Mouse (Mus musculus): ENCODE measurements around the gene Shisa8. TPM values are rescaled to one million over a fixed set of nuclear protein-coding genes. Genes with fewer than 3 reads are reported as not detected.

Shisa8 gene
- polyA plus RNA-seq, 1 experiment, result 0.13 TPM

- Histone ChIP-seq H3ac (ENCODE audit: control insufficient read depth, insufficient read length) (no peak overlapping the region), H3K79me2 (ENCODE audit: control insufficient read depth, insufficient read depth) (no peaks in the 10 kb centered on the region), H3K36me3 (ENCODE audit: control insufficient read depth, insufficient read depth) (no peaks in the 10 kb centered on the region), H3K4me3 (peak overlapping the region; percentile 57), H3K4me2 (ENCODE audit: low read depth) (peak overlapping the region; percentile 82), H3K27me3 (ENCODE audit: control insufficient read depth, insufficient read depth, insufficient read length) (no peaks in the 10 kb centered on the region)
- TF ChIP-seq MAX (IDR thresholded peaks at IDR 0.05; ENCODE audit: low read depth), result no peak
- TF ChIP-seq TCF12 (IDR thresholded peaks at IDR 0.05; ENCODE audit: insufficient read depth, poor library complexity, severe bottlenecking), result no peak
- TF ChIP-seq SRF (IDR thresholded peaks at IDR 0.05; ENCODE audit: control insufficient read depth, insufficient read length, low read depth), result no peak
- TF ChIP-seq MYOG (IDR thresholded peaks at IDR 0.05; ENCODE audit: control insufficient read depth in 1 of 3, insufficient read depth in 1 of 3, insufficient read length in 2 of 3, low read depth in 2 of 3), result no peak
- TF ChIP-seq USF1 (IDR thresholded peaks at IDR 0.05; ENCODE audit: low read depth), result no peak
- no peak for TF ChIP-seq REST (IDR thresholded peaks at IDR 0.05; ENCODE audit: insufficient read depth, insufficient read length)
- TF ChIP-seq TCF3 (IDR thresholded peaks at IDR 0.05; ENCODE audit: insufficient read length, low read depth), result no peak
- no peak for TF ChIP-seq CEBPB (IDR thresholded peaks at IDR 0.05; ENCODE audit: insufficient read depth, poor library complexity, severe bottlenecking)
- TF ChIP-seq POLR2A (IDR thresholded peaks at IDR 0.05; ENCODE audit: insufficient read length, low read depth), result no peak
- TF ChIP-seq MYOD1 (IDR thresholded peaks at IDR 0.05; ENCODE audit: control insufficient read depth in 1 of 3, insufficient read length in 2 of 3, low read depth in 2 of 3), result no peak
- no peak for TF ChIP-seq E2F4 (IDR thresholded peaks at IDR 0.05; ENCODE audit: insufficient read depth)
- no peak for TF ChIP-seq POLR2AphosphoS2 (IDR thresholded peaks at IDR 0.05; ENCODE audit: insufficient read length, low read depth)
Observed at GRCm38 (mm10) chr15:82243311-82243710, 30.7 kb upstream of the Shisa8 start.

GRCm38 (mm10) chr15:82236565-82236964 lies 23.9 kb upstream of the Shisa8 start:
- no peaks in the 10 kb centered on the region for H3K36me3 ChIP-seq (ENCODE audit: control insufficient read depth, insufficient read depth)
- no peaks in the 10 kb centered on the region for H3K79me2 ChIP-seq (ENCODE audit: control insufficient read depth, insufficient read depth)
- H3K4me3 ChIP-seq, result no peak overlapping the region
- TF ChIP-seq USF1 (IDR thresholded peaks at IDR 0.05; ENCODE audit: low read depth) (no peak), REST (IDR thresholded peaks at IDR 0.05; ENCODE audit: insufficient read depth, insufficient read length) (no peak), MYOD1 (IDR thresholded peaks at IDR 0.05; ENCODE audit: control insufficient read depth in 1 of 3, insufficient read length in 2 of 3, low read depth in 2 of 3) (peak; percentile 65 to 86 (median 81)), POLR2AphosphoS2 (IDR thresholded peaks at IDR 0.05; ENCODE audit: insufficient read length, low read depth) (peak; percentile 43), MYOG (IDR thresholded peaks at IDR 0.05; ENCODE audit: control insufficient read depth in 1 of 3, insufficient read depth in 1 of 3, insufficient read length in 2 of 3, low read depth in 2 of 3) (peak; percentile 64 to 84 (median 65)), TCF12 (IDR thresholded peaks at IDR 0.05; ENCODE audit: insufficient read depth, poor library complexity, severe bottlenecking) (peak; percentile 8)
- H3K4me2 ChIP-seq (ENCODE audit: low read depth), result no peak overlapping the region
- no peaks in the 10 kb centered on the region for H3K27me3 ChIP-seq (ENCODE audit: control insufficient read depth, insufficient read depth, insufficient read length)
- H3ac ChIP-seq (ENCODE audit: control insufficient read depth, insufficient read length), result no peak overlapping the region

- Histone ChIP-seq H3K4me2 (ENCODE audit: low read depth) (peak overlapping the region; percentile 29), H3K4me3 (no peak overlapping the region), H3ac (ENCODE audit: control insufficient read depth, insufficient read length) (no peak overlapping the region), H3K36me3 (ENCODE audit: control insufficient read depth, insufficient read depth) (no peaks in the 10 kb centered on the region), H3K27me3 (ENCODE audit: control insufficient read depth, insufficient read depth, insufficient read length) (no peaks in the 10 kb centered on the region), H3K79me2 (ENCODE audit: control insufficient read depth, insufficient read depth) (no peaks in the 10 kb centered on the region)
- no peak for TF ChIP-seq POLR2AphosphoS2 (IDR thresholded peaks at IDR 0.05; ENCODE audit: insufficient read length, low read depth)
- TF ChIP-seq POLR2A (IDR thresholded peaks at IDR 0.05; ENCODE audit: insufficient read length, low read depth), result no peak
- no peak for TF ChIP-seq REST (IDR thresholded peaks at IDR 0.05; ENCODE audit: insufficient read depth, insufficient read length)
- TF ChIP-seq SRF (IDR thresholded peaks at IDR 0.05; ENCODE audit: control insufficient read depth, insufficient read length, low read depth), result no peak
- peak in 2 of 3 experiments; percentile 51 to 66 for TF ChIP-seq MYOD1 (IDR thresholded peaks at IDR 0.05; ENCODE audit: control insufficient read depth in 1 of 3, insufficient read length in 2 of 3, low read depth in 2 of 3)
- no peak for TF ChIP-seq TCF3 (IDR thresholded peaks at IDR 0.05; ENCODE audit: insufficient read length, low read depth)
- no peak for TF ChIP-seq USF1 (IDR thresholded peaks at IDR 0.05; ENCODE audit: low read depth)
- TF ChIP-seq CEBPB (IDR thresholded peaks at IDR 0.05; ENCODE audit: insufficient read depth, poor library complexity, severe bottlenecking), result no peak
- TF ChIP-seq MYOG (IDR thresholded peaks at IDR 0.05; ENCODE audit: control insufficient read depth in 1 of 3, insufficient read depth in 1 of 3, insufficient read length in 2 of 3, low read depth in 2 of 3), result peak in 1 of 3 experiments; percentile 30
- TF ChIP-seq TCF12 (IDR thresholded peaks at IDR 0.05; ENCODE audit: insufficient read depth, poor library complexity, severe bottlenecking), result no peak
- no peak for TF ChIP-seq E2F4 (IDR thresholded peaks at IDR 0.05; ENCODE audit: insufficient read depth)
Observed at GRCm38 (mm10) chr15:82235661-82236060, 23.0 kb upstream of the Shisa8 start.

GRCm38 (mm10) chr15:82232651-82233050 lies 20.0 kb upstream of the Shisa8 start:
- H3K36me3 ChIP-seq (ENCODE audit: control insufficient read depth, insufficient read depth), result no peaks in the 10 kb centered on the region
- no peak overlapping the region for H3ac ChIP-seq (ENCODE audit: control insufficient read depth, insufficient read length)
- no peaks in the 10 kb centered on the region for H3K27me3 ChIP-seq (ENCODE audit: control insufficient read depth, insufficient read depth, insufficient read length)
- no peak overlapping the region for H3K4me3 ChIP-seq
- no peak overlapping the region for H3K4me2 ChIP-seq (ENCODE audit: low read depth)
- TF ChIP-seq POLR2AphosphoS2 (IDR thresholded peaks at IDR 0.05; ENCODE audit: insufficient read length, low read depth), result no peak
- TF ChIP-seq TCF12 (IDR thresholded peaks at IDR 0.05; ENCODE audit: insufficient read depth, poor library complexity, severe bottlenecking), result no peak
- no peak for TF ChIP-seq POLR2A (IDR thresholded peaks at IDR 0.05; ENCODE audit: insufficient read length, low read depth)
- no peak for TF ChIP-seq REST (IDR thresholded peaks at IDR 0.05; ENCODE audit: insufficient read depth, insufficient read length)
- no peak for TF ChIP-seq SRF (IDR thresholded peaks at IDR 0.05; ENCODE audit: control insufficient read depth, insufficient read length, low read depth)
- no peaks in the 10 kb centered on the region for H3K79me2 ChIP-seq (ENCODE audit: control insufficient read depth, insufficient read depth)

All from myocyte (in vitro differentiated cells).